Mouse (Mus musculus) erythroblast, embryonic 14.5 days (primary cell): ENCODE results near the gene Trmt112. TPM values are rescaled to one million over a fixed set of nuclear protein-coding genes. Genes with fewer than 3 reads are reported as not detected.
A peak's percentile ranks its signal among the peaks of the same experiment; 100 is the strongest.

Experiments
- H3K27me3 ChIP-seq: 2 replicates; pipeline ENCODE4 v1.6.1; 2012; ENCODE audit warnings: inconsistent platforms; ENCODE audit not compliant: control insufficient read depth
- H3K36me3 ChIP-seq: 2 replicates; pipeline ENCODE4 v1.6.1; 2012; ENCODE audit warnings: mild to moderate bottlenecking, inconsistent platforms; ENCODE audit not compliant: control insufficient read depth
- H3K4me1 ChIP-seq: 2 replicates; pipeline ENCODE4 v1.6.1; 2012; ENCODE audit warnings: inconsistent platforms; ENCODE audit not compliant: control insufficient read depth
- H3K4me3 ChIP-seq: replicated peaks from 2 replicates; pipeline ENCODE3; 2012; ENCODE audit warnings: moderate library complexity, mild to moderate bottlenecking, inconsistent platforms
- H3K9me3 ChIP-seq: 2 replicates; pipeline ENCODE4 v1.6.1; 2012; ENCODE audit warnings: low read length, inconsistent platforms, mixed read lengths; ENCODE audit not compliant: control insufficient read depth
- GATA1 ChIP-seq: IDR thresholded peaks from 2 replicates; pipeline ENCODE4 v1.6.1; 2012; ENCODE audit warnings: low read length, inconsistent platforms, mixed read lengths
- TAL1 ChIP-seq: IDR thresholded peaks from 3 replicates; pipeline ENCODE4 v1.6.1; 2012; ENCODE audit warnings: low read length, inconsistent platforms, mixed read lengths
- polyA plus RNA-seq: library from polyadenylated mRNA; stranded (reverse); fragments of >175 nt; gene quantifications from 2 replicates; pipeline ENCODE4 v1.2.3, GENCODE M21; 2012

Gene Trmt112
- 7.6 and 8.3 TPM in 2 replicates for polyA plus RNA-seq

GRCm38 (mm10) chr19:6909507-6910289 is at the start of gene Trmt112, which contains the start of gene Prdx5:
Trmt112 (plus strand) TSS chr19:6909698.
Prdx5 (minus strand) TSS chr19:6910106.
- H3K36me3 ChIP-seq: peaks cover 59% of the 10 kb centered on the region
- H3K9me3 ChIP-seq: no peaks in the 10 kb centered on the region
- no peaks in the 10 kb centered on the region for H3K27me3 ChIP-seq
- TF ChIP-seq TAL1 (no peak), GATA1 (no peak)
- H3K4me1 ChIP-seq: peaks cover 48% of the 10 kb centered on the region
- peak within 1 kb of the TSS; percentile 68 for H3K4me3 ChIP-seq

DNA sequence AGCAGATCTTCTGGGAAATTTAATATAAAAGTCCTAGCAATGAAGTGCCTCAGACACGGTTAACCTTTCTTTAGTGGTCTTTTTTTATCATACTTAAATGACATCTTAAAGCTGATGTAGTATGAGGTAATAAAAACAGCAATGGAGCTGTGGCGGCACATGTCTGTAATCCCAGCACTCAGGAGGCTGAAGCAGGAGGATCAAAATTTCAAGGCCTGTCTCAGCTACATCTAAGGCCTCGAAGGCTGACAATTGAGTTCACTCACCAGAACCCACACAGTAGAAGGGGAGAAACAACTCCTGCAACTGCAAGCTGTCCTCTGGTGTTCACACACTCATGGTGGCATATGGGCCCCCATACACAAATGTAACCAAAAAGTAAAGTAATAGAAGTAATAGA is 49.5 kb upstream of the Trmt112 start:
- peaks cover 29% of the 10 kb centered on the region for H3K4me1 ChIP-seq
- H3K9me3 ChIP-seq: no peaks in the 10 kb centered on the region
- TF ChIP-seq TAL1 (no peak), GATA1 (no peak)
- H3K27me3 ChIP-seq: peaks cover 3% of the 10 kb centered on the region
- no peak overlapping the region for H3K4me3 ChIP-seq
- no peaks in the 10 kb centered on the region for H3K36me3 ChIP-seq

DNA sequence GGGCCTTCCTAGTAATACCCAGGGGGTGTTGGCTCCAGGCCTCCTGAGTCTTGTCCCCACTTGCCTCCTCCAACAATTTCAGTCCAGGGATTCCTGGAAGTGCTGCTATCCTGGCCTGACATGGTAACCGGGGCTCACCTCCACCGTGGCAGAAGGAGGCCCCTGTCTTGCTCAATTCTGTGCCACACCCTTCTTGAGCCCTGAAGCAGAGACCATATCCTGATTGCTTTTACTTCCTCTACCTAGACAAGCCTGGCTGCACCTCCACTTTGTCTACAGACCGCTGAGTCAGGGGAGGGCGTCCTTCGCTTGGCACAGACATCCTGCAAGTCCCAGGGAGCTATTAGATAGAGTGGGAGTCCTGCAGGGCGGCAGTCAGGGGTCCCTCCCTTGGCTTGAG is 48.8 kb upstream of the Trmt112 start:
- no peak overlapping the region for H3K4me3 ChIP-seq
- no peak for TF ChIP-seq GATA1
- TF ChIP-seq TAL1: no peak
- H3K9me3 ChIP-seq: no peaks in the 10 kb centered on the region
- H3K36me3 ChIP-seq: no peaks in the 10 kb centered on the region
- H3K4me1 ChIP-seq: peaks cover 21% of the 10 kb centered on the region
- no peaks in the 10 kb centered on the region; the same call in 1 of the 2 replicates for H3K27me3 ChIP-seq

DNA sequence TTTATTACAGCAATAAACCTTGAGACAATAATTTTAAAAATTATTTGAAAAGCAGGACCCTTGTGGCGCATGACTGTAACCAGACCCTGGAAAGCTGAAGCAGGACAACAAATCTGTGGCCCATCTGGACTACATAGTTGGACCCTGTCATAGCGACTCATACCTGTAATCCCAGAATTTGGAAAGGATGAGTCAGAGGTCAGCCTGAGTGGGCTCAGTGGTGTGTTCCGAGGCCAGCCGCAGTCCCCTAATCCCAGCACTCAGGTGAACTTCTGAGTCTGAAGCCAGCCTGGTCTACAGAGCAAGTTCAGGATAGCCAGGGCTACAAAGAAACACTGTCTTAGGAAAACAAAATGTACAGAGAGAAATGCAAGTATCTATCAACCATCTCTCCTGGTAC is 48.0 kb upstream of the Trmt112 start:
- H3K36me3 ChIP-seq: no peaks in the 10 kb centered on the region
- H3K4me1 ChIP-seq: peaks cover 17% of the 10 kb centered on the region
- TF ChIP-seq TAL1 (no peak), GATA1 (no peak)
- no peaks in the 10 kb centered on the region for H3K27me3 ChIP-seq
- no peaks in the 10 kb centered on the region for H3K9me3 ChIP-seq
- no peak overlapping the region for H3K4me3 ChIP-seq

- Histone ChIP-seq H3K4me1 (peaks cover 18% of the 10 kb centered on the region), H3K9me3 (no peaks in the 10 kb centered on the region), H3K4me3 (peak overlapping the region; percentile 69), H3K36me3 (no peaks in the 10 kb centered on the region), H3K27me3 (no peaks in the 10 kb centered on the region)
- no peak for TF ChIP-seq TAL1
- no peak for TF ChIP-seq GATA1
Observed at GRCm38 (mm10) chr19:6869355-6869754, 40.1 kb upstream of the Trmt112 start.

GRCm38 (mm10) chr19:6871574-6872271 is 37.8 kb upstream of the Trmt112 start:
- Histone ChIP-seq H3K36me3 (no peaks in the 10 kb centered on the region), H3K27me3 (no peaks in the 10 kb centered on the region), H3K4me3 (no peak overlapping the region), H3K9me3 (no peaks in the 10 kb centered on the region), H3K4me1 (peaks cover 18% of the 10 kb centered on the region)
- TF ChIP-seq TAL1 (no peak), GATA1 (no peak)

GRCm38 (mm10) chr19:6872701-6873100 is 36.8 kb upstream of the Trmt112 start:
- H3K4me3 ChIP-seq: no peak overlapping the region
- TF ChIP-seq TAL1 (no peak), GATA1 (no peak)
- no peaks in the 10 kb centered on the region for H3K9me3 ChIP-seq
- H3K36me3 ChIP-seq: no peaks in the 10 kb centered on the region
- peaks cover 18% of the 10 kb centered on the region for H3K4me1 ChIP-seq
- H3K27me3 ChIP-seq: no peaks in the 10 kb centered on the region

- H3K4me1 ChIP-seq: peaks cover 16% of the 10 kb centered on the region
- TF ChIP-seq TAL1 (no peak), GATA1 (no peak)
- H3K9me3 ChIP-seq: no peaks in the 10 kb centered on the region
- H3K4me3 ChIP-seq: no peak overlapping the region
- H3K36me3 ChIP-seq: no peaks in the 10 kb centered on the region
- no peaks in the 10 kb centered on the region for H3K27me3 ChIP-seq
Observed at GRCm38 (mm10) chr19:6874257-6874656, 35.2 kb upstream of the Trmt112 start.

DNA sequence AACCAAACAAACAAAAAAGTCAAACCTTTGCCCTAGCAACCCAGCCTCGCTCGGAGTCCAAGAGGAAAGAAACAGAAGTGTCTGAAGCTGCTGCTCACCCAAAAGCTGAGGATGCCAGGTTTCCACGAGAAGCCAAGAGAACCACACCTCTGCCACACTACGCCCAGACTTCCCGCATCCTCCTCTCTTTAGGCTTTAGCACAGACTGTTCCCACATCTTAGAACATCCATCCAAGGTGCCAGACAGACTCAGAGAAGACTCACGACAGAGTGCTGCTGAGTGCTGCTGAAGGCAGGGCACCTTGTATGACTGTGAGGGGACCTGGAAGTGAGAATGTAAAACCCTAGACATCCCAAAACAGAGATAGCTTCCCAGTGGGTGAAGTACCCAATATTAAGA is 33.7 kb upstream of the Trmt112 start:
- H3K9me3 ChIP-seq: no peaks in the 10 kb centered on the region
- TF ChIP-seq TAL1 (no peak), GATA1 (no peak)
- H3K4me1 ChIP-seq: peaks cover 9% of the 10 kb centered on the region
- no peak overlapping the region for H3K4me3 ChIP-seq
- no peaks in the 10 kb centered on the region for H3K27me3 ChIP-seq
- H3K36me3 ChIP-seq: no peaks in the 10 kb centered on the region
